Mouse (Mus musculus): ENCODE data around the gene Ptms.

The Ptms gene

DNA sequence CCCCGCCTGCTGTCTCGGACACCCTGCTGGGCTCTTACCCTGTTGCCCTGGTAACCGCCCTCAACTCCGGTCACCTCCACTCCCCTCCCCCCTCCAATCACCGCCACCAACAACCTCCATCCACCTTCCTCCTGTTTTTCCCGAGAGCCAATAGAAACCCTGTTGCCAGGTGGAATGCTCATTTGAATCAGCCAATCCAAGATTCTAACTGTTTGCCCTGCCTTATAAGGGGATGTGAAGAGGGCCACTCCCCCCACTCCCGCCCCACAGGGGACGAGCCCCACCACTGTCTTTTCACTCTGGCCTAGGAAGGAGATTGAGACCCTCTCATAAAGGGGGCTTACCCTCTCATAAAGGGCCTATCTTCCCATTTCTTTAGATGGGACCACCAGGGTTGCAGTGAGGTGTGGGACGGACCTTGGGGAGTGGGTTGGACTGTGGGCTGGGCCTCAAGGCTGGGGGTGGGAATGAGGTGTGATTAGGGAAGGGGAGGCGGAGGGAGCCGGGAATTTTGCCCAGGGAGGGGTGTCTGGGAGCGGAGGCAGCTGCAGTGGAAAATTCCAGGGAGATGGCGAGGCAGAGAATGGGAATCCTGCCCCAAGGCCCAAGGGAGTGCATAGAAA lies at the start of gene Ptms:
Gene Ptms, minus strand, starts transcription at position 409 of the 623 bp plus-strand sequence.
- peak; percentile 97 to 99 for DNase-seq

DNA sequence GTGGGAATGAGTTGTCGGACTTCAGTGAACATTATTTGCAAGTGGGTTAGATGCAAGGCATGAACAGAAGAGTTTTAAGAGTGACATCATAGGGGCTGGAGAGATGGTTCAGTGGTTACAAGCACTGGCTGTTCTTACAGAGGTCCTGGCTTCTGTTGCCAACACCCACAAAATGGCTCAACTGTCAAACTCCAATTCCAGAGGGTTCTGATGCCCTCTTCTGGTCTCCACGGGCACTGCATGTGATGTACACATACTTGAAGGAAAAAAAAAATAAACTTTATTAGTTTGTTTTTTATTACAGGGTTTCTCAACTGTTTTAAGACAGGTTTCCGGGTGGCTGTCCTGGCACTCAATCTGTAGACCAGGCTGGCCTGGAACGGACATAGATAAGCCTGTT lies 47.9 kb upstream of the Ptms start:
- peak; percentile 38 to 79 for DNase-seq

GRCm38 (mm10) chr6:124966466-124967118 lies 46.7 kb upstream of the Ptms start:
- DNase-seq = peak in 1 of 2 experiments; percentile 21

- no peak for DNase-seq
Measured at GRCm38 (mm10) chr6:124965747-124966146, 45.8 kb upstream of the Ptms start.

- peak; percentile 95 to 98 for DNase-seq
Measured at GRCm38 (mm10) chr6:124965088-124965719, 45.3 kb upstream of the Ptms start, which contains the start of gene Cops7a. TSS of gene Cops7a (minus strand) at chr6:124965538.

- DNase-seq = peak in 1 of 2 experiments; percentile 12
Measured at GRCm38 (mm10) chr6:124964638-124965037, 44.7 kb upstream of the Ptms start.

GRCm38 (mm10) chr6:124961021-124961420 lies 41.1 kb upstream of the Ptms start:
- DNase-seq = no peak

DNA sequence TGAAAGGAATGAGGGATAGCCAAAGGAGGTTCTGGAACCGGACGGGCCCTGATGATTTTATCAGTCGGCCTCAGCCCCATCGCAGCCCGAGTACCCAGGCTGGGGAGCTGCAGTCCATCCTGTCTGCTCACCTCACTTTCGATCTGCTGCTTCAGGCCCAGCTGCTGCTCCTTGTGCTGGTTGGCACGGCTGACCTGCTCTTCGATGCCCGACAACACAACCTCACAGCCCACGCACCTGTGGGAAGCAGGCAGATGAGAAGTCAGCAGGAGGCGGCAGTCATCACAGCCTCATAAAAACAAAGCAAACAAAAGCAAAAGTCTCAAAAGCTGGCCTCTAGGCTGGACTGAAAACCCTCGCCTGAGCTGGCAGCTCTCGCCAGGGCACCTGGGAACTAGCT lies 40.1 kb upstream of the Ptms start:
- DNase-seq = no peak

- no peak for DNase-seq
Measured at GRCm38 (mm10) chr6:124958127-124958526, 38.2 kb upstream of the Ptms start.

DNA sequence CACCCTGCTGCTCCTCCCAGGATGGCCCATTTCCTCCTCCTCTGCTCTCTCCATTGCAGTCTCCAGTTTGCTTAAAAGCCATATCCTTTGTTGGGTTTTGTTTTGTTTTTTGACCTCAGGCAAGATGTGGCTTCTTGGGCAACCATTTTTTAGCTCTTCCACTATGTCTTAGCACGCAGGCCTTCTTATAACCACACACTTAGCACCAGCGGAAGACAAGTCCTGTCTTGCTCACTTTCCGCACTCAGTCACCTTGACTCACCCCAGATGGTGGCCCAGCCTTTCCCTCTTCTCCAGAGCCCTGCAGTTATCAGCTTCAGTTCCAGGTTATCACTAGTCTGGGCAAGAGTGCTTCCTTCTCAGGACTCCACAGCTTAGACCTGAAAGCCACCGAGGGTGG lies 35.3 kb upstream of the Ptms start:
- no peak for DNase-seq

GRCm38 (mm10) chr6:124953991-124954715 lies 34.2 kb upstream of the Ptms start:
- no peak for DNase-seq

DNA sequence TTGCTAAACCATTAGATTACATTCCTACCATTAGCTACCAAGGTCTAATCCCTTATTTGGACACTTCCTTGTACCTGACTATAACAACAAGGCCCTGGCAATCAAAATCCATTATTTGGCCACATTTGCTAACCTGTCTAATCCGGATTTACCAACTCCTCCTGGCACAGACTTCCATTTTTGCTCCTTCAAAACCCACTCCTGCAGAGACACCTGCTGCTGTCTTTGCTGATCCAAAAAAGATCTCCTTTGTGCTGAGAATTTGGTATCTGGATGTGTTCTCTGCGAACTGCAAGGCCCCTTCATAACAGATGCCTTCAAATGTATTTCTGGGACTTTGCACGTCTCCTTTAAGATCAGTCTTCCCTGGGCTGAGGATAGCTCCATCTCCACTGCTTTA lies 23.6 kb upstream of the Ptms start:
- DNase-seq = no peak

DNA sequence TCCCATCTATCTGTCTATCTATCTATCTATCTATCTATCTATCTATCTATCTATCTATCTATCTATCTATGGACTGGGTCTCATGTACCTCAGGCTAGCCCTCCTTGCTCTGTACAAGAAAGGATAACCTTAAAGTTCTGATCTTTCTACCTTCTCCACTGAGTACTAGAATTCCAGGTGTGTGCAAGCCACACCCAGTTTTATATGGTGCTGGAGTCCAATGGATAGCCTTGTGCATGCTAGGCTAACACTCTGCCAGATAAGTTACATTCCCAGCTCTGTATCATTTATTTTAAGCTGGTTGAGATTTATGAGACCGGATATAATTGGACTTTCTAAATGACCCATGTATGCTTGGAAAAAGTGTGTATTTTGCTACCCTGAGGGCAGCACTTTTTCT lies 21.8 kb upstream of the Ptms start:
- no peak for DNase-seq

GRCm38 (mm10) chr6:124938554-124938953 lies 18.7 kb upstream of the Ptms start:
- no peak for DNase-seq

- no peak for DNase-seq
Measured at GRCm38 (mm10) chr6:124937493-124937892, 17.6 kb upstream of the Ptms start.

GRCm38 (mm10) chr6:124936681-124937080 lies 16.8 kb upstream of the Ptms start:
- DNase-seq = no peak

DNA sequence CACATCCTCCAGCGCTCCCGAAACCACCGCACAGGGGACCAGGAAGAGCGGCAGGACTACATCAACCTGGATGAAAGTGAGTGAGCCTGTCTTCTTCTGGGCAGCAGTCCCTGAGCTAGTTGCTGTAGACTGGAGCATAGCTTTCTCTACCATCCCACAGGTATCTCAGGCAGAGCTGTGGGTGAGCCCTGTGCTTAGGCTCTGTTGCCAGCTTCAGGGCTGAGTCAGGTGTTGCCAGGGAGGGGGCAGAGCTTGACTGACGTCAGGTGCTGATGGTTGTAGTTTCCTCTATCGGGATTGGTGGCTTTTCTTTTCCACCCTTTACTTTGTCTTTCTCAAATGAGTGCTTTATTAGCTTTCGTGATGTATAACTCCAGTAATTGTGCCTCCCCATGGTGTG lies 14.8 kb upstream of the Ptms start:
- DNase-seq = peak in 1 of 2 experiments; percentile 28

GRCm38 (mm10) chr6:124933127-124933526 lies 13.2 kb upstream of the Ptms start:
- no peak for DNase-seq

- DNase-seq = no peak
Measured at GRCm38 (mm10) chr6:124932314-124932695, 12.4 kb upstream of the Ptms start.

- peak; percentile 36 to 58 for DNase-seq
Measured at GRCm38 (mm10) chr6:124931525-124932313, 11.8 kb upstream of the Ptms start.

DNA sequence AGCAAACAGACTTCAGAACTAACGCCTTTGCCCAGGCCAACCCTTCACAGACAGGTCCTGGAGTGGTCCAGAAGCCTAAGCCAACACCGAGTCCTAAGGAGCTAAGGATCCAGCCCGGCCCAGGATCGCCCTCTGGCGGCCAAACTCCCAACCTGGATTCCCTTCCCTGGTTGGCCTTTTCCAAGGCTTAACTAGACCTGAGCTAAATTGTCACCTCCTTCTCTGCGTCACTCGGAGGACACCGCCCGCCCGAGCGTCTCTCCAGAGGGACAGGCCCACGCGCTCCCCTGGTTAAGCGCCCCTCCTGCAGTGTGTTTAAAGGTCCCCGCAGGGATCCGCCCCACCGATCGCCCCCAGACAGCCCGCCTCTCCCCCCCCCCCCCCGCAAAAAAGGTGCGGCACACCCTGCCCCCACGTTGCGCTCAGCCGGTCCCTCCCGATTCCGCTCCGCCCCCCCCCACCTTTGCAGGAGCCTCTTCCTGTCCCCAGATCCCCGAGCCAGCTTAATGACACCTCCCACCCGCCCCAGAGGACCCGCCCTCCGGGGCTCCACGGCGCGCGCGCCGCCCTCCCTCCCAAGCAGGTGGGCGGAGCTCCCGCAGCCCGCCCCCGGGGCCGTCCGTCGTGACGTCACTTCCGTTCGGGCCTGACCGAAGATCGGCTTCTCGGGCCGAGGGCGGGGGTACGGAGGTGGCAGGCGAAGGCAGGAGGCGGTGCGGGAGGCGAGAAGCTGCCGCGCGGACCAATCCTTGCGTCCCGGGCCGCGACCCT lies 11.0 kb upstream of the Ptms start, which contains the start of gene Mlf2:
Gene Mlf2, plus strand, starts transcription at position 633 of the 771 bp plus-strand sequence.
- DNase-seq = peak; percentile 99 to 100

DNA sequence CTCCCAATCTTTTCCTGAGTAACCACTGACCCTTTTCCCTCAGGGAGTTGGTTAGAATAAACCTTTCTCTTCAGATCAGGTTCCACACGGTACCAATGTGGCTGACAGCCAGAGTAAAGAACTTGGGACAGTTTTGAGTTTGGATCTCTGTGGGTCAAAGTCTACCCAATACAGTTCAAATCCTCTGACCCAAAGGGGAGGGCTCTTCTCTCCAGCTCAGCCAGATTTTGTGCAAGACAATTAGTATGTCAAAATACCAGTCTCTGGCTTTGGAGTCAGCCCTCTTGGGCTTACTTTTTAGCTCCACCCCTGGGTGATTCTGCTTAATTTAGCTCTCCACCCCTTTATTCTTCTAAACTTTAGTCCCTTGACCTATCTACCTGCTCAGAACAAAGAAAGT lies 10.3 kb upstream of the Ptms start:
- DNase-seq = peak; percentile 64 to 80

Data from kidney, postnatal 36 days (tissue).